Mouse (Mus musculus) MEL (cell line): Measurements from ENCODE around the gene Metrnl. TPM values are rescaled to one million over a fixed set of nuclear protein-coding genes. Genes with fewer than 3 reads are reported as not detected.
A peak's percentile ranks its signal among the peaks of the same experiment; 100 is the strongest.

Experiments
- DNase-seq: peaks from one replicate; pipeline ENCODE4 v3.0.0; 2011; ENCODE audit warnings: low read depth, low spot score
- H3K27ac ChIP-seq: 2 replicates; pipeline ENCODE4 v1.5.1; 2012; ENCODE audit warnings: low read depth, mild to moderate bottlenecking, control low read depth, low read length, moderate library complexity; ENCODE audit not compliant: control insufficient read depth
- H3K27me3 ChIP-seq, 2 experiments: fragments of 150-350 bp in 1 of 2; sonication (generic) in 1 of 2; 2 replicates each; pipeline ENCODE4 v1.6.1; 2012; ENCODE audit warnings: low read length in 2 of 2, mild to moderate bottlenecking in 2 of 2, improper control_type of control experiment in 1 of 2, moderate library complexity in 1 of 2; ENCODE audit not compliant: insufficient read depth in 2 of 2, control insufficient read depth in 1 of 2
- H3K36me3 ChIP-seq, 2 experiments: 2 replicates each; pipeline ENCODE4 v1.6.1; 2012 to 2014; ENCODE audit warnings: low read length in 2 of 2, improper control_type of control experiment in 1 of 2, inconsistent platforms in 1 of 2, mild to moderate bottlenecking in 1 of 2; ENCODE audit not compliant: insufficient read depth in 2 of 2, control insufficient read depth in 1 of 2
- H3K4me1 ChIP-seq, 2 experiments: fragments of 150-350 bp in 1 of 2; sonication (generic) in 1 of 2; 2 replicates each; pipeline ENCODE4 v1.6.1; 2012; ENCODE audit warnings: low read length in 2 of 2, improper control_type of control experiment in 1 of 2, mild to moderate bottlenecking in 1 of 2; ENCODE audit not compliant: insufficient read depth in 2 of 2, control insufficient read depth in 1 of 2
- H3K4me3 ChIP-seq, 2 experiments: fragments of 150-350 bp in 1 of 2; sonication (generic) in 1 of 2; 2 replicates each; pipeline ENCODE4 v1.5.1; 2012; ENCODE audit warnings: low read depth in 2 of 2, low read length in 2 of 2, mild to moderate bottlenecking in 2 of 2, moderate library complexity in 2 of 2, control low read depth in 1 of 2, improper control_type of control experiment in 1 of 2; ENCODE audit not compliant: control insufficient read depth in 1 of 2, insufficient read depth in 1 of 2
- H3K79me2 ChIP-seq: 2 replicates; pipeline ENCODE4 v1.6.1; 2012; ENCODE audit warnings: mild to moderate bottlenecking, low read length, moderate library complexity; ENCODE audit not compliant: control insufficient read depth, poor library complexity, insufficient read depth
- H3K9ac ChIP-seq: 2 replicates; pipeline ENCODE4 v1.6.1; 2012; ENCODE audit warnings: low read depth, mild to moderate bottlenecking, control low read depth, low read length, moderate library complexity; ENCODE audit not compliant: control insufficient read depth, poor library complexity, severe bottlenecking
- H3K9me3 ChIP-seq: fragments of 150-350 bp; sonication (generic); replicated peaks from 2 replicates; pipeline ENCODE4 v1.6.1; 2012; ENCODE audit warnings: mild to moderate bottlenecking, low read length, improper control_type of control experiment, moderate library complexity; ENCODE audit not compliant: insufficient read depth
- BHLHE40 ChIP-seq: IDR thresholded peaks from 2 replicates; pipeline ENCODE4 v1.6.1; 2012; ENCODE audit warnings: low read depth, mild to moderate bottlenecking, inconsistent platforms, low read length, improper control_type of control experiment, borderline replicate concordance
- CHD1 ChIP-seq: IDR thresholded peaks from 2 replicates; pipeline ENCODE4 v1.6.1; 2012; ENCODE audit warnings: low read depth, mild to moderate bottlenecking, inconsistent platforms, low read length, improper control_type of control experiment
- CHD2 ChIP-seq: IDR thresholded peaks from 2 replicates; pipeline ENCODE4 v1.6.1; 2011; ENCODE audit warnings: low read length, improper control_type of control experiment
- CTCF ChIP-seq, 3 experiments: IDR thresholded peaks in 2 of 3; conservative IDR thresholded peaks in 1 of 3; 2 replicates each; pipeline ENCODE4 v1.5.1; 2011 to 2012; ENCODE audit warnings: low read length in 3 of 3, low read depth in 2 of 3, mild to moderate bottlenecking in 2 of 3, improper control_type of control experiment in 1 of 3, inconsistent platforms in 1 of 3, mixed read lengths in 1 of 3, moderate library complexity in 1 of 3; ENCODE audit not compliant: control insufficient read depth in 1 of 3, insufficient read depth in 1 of 3, poor library complexity in 1 of 3, severe bottlenecking in 1 of 3
- E2F4 ChIP-seq: IDR thresholded peaks from 2 replicates; pipeline ENCODE4 v1.6.1; 2011; ENCODE audit warnings: low read depth, low read length, improper control_type of control experiment, borderline replicate concordance
- ELF1 ChIP-seq: IDR thresholded peaks from 2 replicates; pipeline ENCODE4 v1.6.1; 2014; ENCODE audit warnings: low read depth, mild to moderate bottlenecking, inconsistent platforms, low read length, improper control_type of control experiment, moderate library complexity
- GABPA ChIP-seq: IDR thresholded peaks from 2 replicates; pipeline ENCODE4 v1.6.1; 2012; ENCODE audit warnings: low read depth, mild to moderate bottlenecking, inconsistent platforms, low read length, improper control_type of control experiment, moderate library complexity
- GATA1 ChIP-seq: IDR thresholded peaks from 2 replicates; pipeline ENCODE4 v1.6.1; 2011; ENCODE audit warnings: low read depth, low read length, improper control_type of control experiment
- JUND ChIP-seq: IDR thresholded peaks from 2 replicates; pipeline ENCODE4 v1.6.1; 2011; ENCODE audit warnings: low read depth, mild to moderate bottlenecking, improper control_type of control experiment, low read length
- MAFK ChIP-seq: IDR thresholded peaks from 2 replicates; pipeline ENCODE4 v1.6.1; 2011; ENCODE audit warnings: low read depth, mild to moderate bottlenecking, low read length, improper control_type of control experiment, borderline replicate concordance
- MAZ ChIP-seq: IDR thresholded peaks from 2 replicates; pipeline ENCODE4 v1.6.1; 2012; ENCODE audit warnings: low read depth, mild to moderate bottlenecking, inconsistent platforms, low read length, improper control_type of control experiment
- MYB ChIP-seq: IDR thresholded peaks from 2 replicates; pipeline ENCODE4 v1.6.1; 2011; ENCODE audit warnings: mild to moderate bottlenecking, low read depth, low read length, improper control_type of control experiment
- NRF1 ChIP-seq: IDR thresholded peaks from 2 replicates; pipeline ENCODE4 v1.6.1; 2014; ENCODE audit warnings: low read depth, mild to moderate bottlenecking, inconsistent platforms, low read length, improper control_type of control experiment, moderate library complexity; ENCODE audit not compliant: poor library complexity, insufficient read depth, severe bottlenecking
- POLR2A ChIP-seq, 2 experiments: IDR thresholded peaks; 2 replicates each; pipeline ENCODE4 v1.6.1; 2011 to 2012; ENCODE audit warnings: low read length in 2 of 2, mild to moderate bottlenecking in 2 of 2, control low read depth in 1 of 2, improper control_type of control experiment in 1 of 2, low read depth in 1 of 2, moderate library complexity in 1 of 2; ENCODE audit not compliant: control insufficient read depth in 1 of 2, insufficient read depth in 1 of 2, poor library complexity in 1 of 2
- POLR2AphosphoS2 ChIP-seq: IDR thresholded peaks from 2 replicates; pipeline ENCODE4 v1.6.1; 2011; ENCODE audit warnings: low read length, improper control_type of control experiment
- POLR2AphosphoS5 ChIP-seq: IDR thresholded peaks from 2 replicates; pipeline ENCODE4 v1.6.1; 2012; ENCODE audit warnings: low read depth, borderline replicate concordance, mild to moderate bottlenecking, inconsistent platforms, low read length, moderate library complexity, mixed read lengths
- RAD21 ChIP-seq: IDR thresholded peaks from 2 replicates; pipeline ENCODE4 v1.6.1; 2011; ENCODE audit warnings: mild to moderate bottlenecking, low read depth, low read length, improper control_type of control experiment
- SIN3A ChIP-seq: IDR thresholded peaks from 2 replicates; pipeline ENCODE4 v1.6.1; 2012; ENCODE audit warnings: low read length, improper control_type of control experiment, inconsistent platforms
- SMC3 ChIP-seq: IDR thresholded peaks from 2 replicates; pipeline ENCODE4 v1.6.1; 2011; ENCODE audit warnings: low read depth, low read length, improper control_type of control experiment
- TCF12 ChIP-seq: IDR thresholded peaks from 2 replicates; pipeline ENCODE4 v1.6.1; 2014; ENCODE audit warnings: low read depth, mild to moderate bottlenecking, inconsistent platforms, low read length, improper control_type of control experiment, moderate library complexity
- ZC3H11A ChIP-seq: IDR thresholded peaks from 2 replicates; pipeline ENCODE4 v1.6.1; 2012; ENCODE audit warnings: low read depth, mild to moderate bottlenecking, inconsistent platforms, low read length, improper control_type of control experiment
- polyA plus RNA-seq, 2 experiments: library from polyadenylated mRNA; stranded (reverse) in 1 of 2; unstranded in 1 of 2; fragments of >175 nt in 1 of 2; fragments of >200 nt in 1 of 2; gene quantifications; 2 replicates each; pipeline versions ENCODE4 v1.2.1 to v1.2.4; 2012; ENCODE audit warnings: low replicate concordance in 2 of 2, low read depth in 1 of 2; ENCODE audit not compliant: insufficient read length in 2 of 2, insufficient read depth in 1 of 2, missing spikeins in 1 of 2
- total RNA-seq: library from RNA; depleted of rRNA; stranded (reverse); fragments of 300-350 nt; gene quantifications from 2 replicates; pipeline ENCODE4 v1.2.3, GENCODE M21; 2012

The Metrnl gene
- total and polyA plus RNA-seq, 3 experiments: 2.7 to 2.9 TPM; not detected in 1

DNA sequence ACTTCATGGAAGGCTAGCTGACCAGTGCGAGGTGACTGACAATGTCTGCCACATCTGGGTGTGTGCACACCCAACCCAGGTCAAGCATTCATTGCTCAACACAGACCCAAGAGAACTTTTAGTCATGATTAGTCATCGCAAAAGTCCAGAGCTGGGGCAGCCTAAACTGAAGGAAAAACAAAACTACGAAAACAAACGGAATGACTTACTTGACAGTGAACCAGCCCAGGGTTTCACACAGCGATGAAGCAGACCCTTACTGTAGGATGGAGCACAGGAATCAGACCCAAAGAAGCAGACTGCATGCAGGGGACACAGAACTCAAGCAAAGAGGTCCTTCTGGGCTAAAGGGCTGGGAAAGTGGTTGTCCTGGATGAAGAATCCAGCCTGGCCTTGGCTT is 49.4 kb upstream of the Metrnl start:
- Histone ChIP-seq H3K27me3 (no peaks in the 10 kb centered on the region), H3K79me2 (no peaks in the 10 kb centered on the region), H3K4me3 (no peak overlapping the region), H3K36me3 (peaks cover 0 to 14% of the 10 kb centered on the region in 2 experiments; a peak in 2 of 4 replicates), H3K9me3 (no peaks in the 10 kb centered on the region), H3K4me1 (peaks cover 10 to 14% of the 10 kb centered on the region in 2 experiments), H3K27ac (no peak overlapping the region), H3K9ac (no peak overlapping the region)
- DNase-seq: no peak
- TF ChIP-seq POLR2A (IDR thresholded peaks at IDR 0.05; ENCODE audit: control insufficient read depth in 1 of 2, insufficient read depth in 1 of 2, low read depth in 1 of 2, low read length in 2 of 2, poor library complexity in 1 of 2) (no peak), MAFK (no peak), SMC3 (no peak), POLR2AphosphoS5 (no peak), E2F4 (no peak), CTCF (IDR thresholded peaks at IDR 0.05 in 2 of 3, conservative IDR thresholded peaks at IDR 0.05 in 1 of 3; ENCODE audit: control insufficient read depth in 1 of 3, insufficient read depth in 1 of 3, low read depth in 2 of 3, low read length in 3 of 3, poor library complexity in 1 of 3, severe bottlenecking in 1 of 3) (no peak), MYB (no peak), POLR2AphosphoS2 (no peak), CHD2 (no peak), TCF12 (no peak), GABPA (no peak), GATA1 (no peak)

DNA sequence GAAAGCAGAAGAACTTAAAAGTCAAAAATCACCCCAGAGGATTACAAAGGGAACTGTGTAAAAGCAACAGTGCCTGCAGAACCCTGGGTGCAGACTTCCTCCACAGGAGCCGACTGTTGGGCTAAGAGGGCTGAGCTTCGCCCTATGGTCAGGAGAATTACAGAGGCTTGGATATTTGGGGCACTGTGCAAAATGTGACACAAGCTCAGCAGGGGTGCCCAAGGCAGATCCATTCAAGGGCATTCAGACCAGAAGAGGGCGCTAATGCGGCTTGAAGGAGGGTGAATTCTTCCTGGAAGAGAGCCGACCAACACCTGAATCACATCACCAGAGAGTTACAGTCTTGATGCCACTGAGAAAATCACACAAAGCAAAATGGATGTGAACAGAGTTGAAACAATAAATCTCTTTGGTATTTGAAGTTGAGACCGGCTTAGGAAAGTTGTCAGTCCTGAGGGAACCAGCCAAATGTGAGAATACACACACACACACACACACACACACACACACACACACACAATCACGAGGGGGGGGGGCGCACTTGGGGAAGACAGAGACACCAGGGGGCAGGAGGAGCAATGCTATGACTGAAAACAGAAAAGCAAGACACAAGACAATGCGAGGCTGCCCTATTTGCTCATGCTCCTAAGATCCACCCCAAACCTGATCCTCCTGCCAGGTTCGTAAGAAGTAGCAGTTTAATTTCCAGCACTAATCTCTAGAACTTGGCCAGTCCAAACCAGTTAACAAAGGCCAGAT is 48.6 kb upstream of the Metrnl start:
- peaks cover 10 to 14% of the 10 kb centered on the region in 2 experiments for H3K4me1 ChIP-seq
- H3K9me3 ChIP-seq: no peaks in the 10 kb centered on the region
- no peak overlapping the region for H3K4me3 ChIP-seq
- no peak overlapping the region for H3K27ac ChIP-seq
- TF ChIP-seq NRF1 (no peak), SMC3 (peak; percentile 95), E2F4 (no peak), SIN3A (0 out of 2 replicates have a peak, but pooled peaks have one; percentile 32), RAD21 (peak; percentile 80), CHD1 (no peak), MAZ (0 out of 2 replicates have a peak, but pooled peaks have one; percentile 24), ZC3H11A (peak; percentile 83), BHLHE40 (0 out of 2 replicates have a peak, but pooled peaks have one; percentile 3), ELF1 (peak; percentile 52; the same call in 1 of the 2 replicates), POLR2AphosphoS5 (no peak), JUND (no peak), CTCF (IDR thresholded peaks at IDR 0.05 in 2 of 3, conservative IDR thresholded peaks at IDR 0.05 in 1 of 3; ENCODE audit: control insufficient read depth in 1 of 3, insufficient read depth in 1 of 3, low read depth in 2 of 3, low read length in 3 of 3, poor library complexity in 1 of 3, severe bottlenecking in 1 of 3) (peak; percentile 67 to 90 (median 90))
- H3K79me2 ChIP-seq: no peaks in the 10 kb centered on the region
- DNase-seq: peak; percentile 80
- H3K27me3 ChIP-seq: no peaks in the 10 kb centered on the region
- peaks cover 0 to 14% of the 10 kb centered on the region in 2 experiments; a peak in 2 of 4 replicates for H3K36me3 ChIP-seq
- no peak overlapping the region for H3K9ac ChIP-seq
